Mouse (Mus musculus): Measurements from ENCODE around the gene Vsig2.

The Vsig2 gene

DNA sequence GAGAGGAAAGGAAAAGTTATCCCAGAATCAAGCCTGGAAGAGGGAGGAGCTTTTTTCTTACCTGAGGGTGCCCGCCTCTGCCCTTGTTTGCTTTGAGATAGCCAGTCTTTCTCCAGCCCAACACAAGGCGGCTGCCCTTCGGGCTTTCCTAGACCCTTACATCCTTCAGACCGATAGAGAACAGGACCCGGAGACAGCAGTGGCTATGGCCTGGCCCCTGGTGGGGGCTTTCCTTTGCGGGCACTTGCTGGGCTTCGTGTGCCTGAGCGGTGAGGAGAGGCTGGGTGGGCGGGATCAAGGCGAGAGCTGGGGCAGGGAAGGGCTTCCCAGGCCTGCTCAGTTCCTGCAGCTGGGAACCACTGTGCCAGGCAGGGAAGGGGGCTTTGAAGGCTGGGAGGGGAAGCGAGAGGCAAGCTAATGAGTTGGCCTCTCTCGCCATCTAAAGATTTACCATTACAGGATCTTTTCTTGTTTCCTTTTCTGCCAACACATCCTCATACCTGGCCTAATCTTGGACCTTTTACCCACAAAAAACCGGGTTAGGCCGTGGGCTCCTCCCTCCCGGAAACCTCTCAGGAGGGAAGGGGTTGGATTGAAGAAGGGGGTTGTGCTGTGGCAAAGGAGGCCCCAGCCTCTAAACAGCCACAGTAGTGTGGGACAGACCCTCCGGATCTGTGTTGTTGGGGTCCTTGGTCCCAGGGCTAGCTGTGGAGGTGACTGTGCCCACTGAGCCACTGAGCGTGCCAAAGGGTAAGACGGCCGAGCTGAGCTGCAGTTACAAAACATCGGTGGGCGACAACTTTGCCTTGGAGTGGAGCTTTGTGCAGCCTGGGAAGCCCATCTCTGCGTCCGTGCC lies at the start of gene Vsig2:
Gene Vsig2, plus strand, starts transcription at position 86 of the 856 bp plus-strand sequence.
- no peak for DNase-seq (ENCODE audit: low read depth)

DNA sequence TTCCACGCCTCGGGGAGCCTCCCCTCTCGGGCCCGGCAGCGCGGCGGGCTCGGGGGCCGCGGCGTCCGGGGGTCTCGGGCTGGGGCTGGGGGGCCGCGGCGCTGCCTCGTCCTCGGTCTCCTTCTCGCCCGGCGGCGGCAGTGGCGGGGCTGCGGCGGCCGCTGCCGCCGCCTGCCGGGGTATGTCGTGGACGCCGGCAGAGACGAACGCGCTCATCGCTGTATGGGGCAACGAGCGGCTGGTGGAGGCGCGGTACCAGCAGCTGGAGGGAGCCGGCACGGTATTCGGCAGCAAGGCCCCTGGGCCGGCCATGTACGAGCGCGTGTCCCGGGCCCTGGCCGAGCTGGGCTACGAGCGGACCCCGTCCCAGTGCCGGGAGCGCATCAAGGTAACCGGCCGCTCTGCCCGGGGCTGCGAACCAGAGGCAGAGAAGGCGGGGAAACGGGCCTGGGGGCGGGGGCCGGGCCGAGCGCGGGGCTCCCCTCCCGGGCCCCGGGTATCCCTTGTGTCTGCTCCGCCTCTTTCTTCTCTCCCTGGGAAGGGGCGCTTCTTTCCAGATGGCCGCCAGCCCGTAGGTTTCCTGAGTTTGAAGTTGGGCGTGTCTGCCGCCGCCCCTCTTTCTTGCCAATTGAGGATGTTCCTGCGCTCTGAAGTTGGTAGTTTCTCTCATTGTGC lies 49.5 kb upstream of the Vsig2 start:
- DNase-seq (ENCODE audit: low read depth), result no peak

DNA sequence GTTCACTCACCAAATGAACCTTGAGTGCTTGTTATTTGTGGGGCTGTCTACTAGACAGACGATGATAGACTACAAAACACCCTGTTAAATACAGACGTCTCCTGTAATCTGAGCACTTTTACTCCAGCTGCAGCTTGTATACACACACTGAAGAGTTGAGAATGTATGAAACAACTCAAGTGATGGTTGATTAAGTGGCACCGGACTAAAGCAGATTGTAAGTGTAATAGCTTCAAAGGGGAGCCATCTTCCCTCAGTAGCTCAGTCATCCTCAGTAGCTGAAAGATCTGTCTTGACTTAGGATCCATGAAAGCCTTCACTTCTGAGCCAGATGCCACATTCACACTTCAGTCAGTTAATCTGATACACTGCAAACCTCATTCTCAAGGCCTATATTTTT lies 43.3 kb upstream of the Vsig2 start:
- DNase-seq (ENCODE audit: low read depth), result no peak

DNA sequence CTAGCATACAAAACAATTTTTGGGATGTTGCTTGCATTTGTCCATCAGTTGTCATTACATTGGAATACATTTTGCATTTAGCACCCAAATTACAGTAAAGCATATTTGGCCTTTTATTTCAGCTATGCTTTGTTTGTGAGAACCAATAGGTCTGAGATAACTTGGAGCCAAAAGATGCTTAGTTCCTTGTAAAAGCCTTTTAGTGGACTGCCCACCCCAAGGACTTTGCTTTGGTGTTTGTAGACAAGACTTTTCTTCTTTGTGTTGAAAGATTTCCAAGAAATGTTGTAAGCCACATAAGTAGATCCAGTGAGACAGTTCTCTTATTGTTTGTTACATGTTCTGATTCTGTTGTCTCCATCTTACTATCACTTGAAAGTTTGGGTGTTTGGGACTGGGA lies 42.7 kb upstream of the Vsig2 start:
- no peak for DNase-seq (ENCODE audit: low read depth)

DNA sequence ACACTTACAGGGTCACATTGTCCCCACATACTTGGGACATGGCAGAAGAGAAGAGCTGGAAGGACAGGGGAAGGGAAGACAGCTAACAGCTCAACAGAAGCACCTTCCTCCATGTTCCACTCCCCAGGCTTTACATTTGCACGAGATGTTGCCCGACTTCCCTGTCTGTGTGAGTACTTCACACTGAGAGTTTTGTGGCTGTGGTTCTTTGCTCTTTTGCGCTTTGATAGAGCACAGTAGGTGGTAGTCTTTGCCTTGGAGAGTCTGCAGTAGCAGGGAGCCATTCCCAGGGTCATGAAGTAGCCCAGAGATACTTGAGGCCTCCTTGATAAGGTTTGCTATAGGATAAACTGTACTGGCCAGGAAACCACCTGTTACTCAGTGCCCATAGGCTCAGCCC lies 38.9 kb upstream of the Vsig2 start:
- no peak for DNase-seq (ENCODE audit: low read depth)

DNA sequence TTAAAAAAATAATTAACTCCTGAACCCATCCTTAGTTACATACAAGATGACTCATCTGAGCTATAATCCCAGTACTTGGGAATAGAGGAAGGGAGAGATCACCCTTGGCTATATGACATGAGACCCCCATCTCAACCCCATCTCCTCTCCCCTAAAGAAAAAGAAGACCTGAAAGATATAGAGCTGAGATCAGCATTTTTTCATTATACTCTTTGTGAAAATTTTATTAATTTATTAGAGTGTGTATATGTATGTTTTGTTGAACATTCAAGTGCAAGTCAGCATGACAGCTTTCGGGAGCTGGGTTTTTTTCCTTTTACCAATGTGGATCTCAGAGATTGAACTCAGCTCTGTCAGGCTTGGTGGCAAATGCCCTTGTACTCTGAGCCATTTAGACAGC lies 37.9 kb upstream of the Vsig2 start:
- DNase-seq (ENCODE audit: low read depth), result no peak

DNA sequence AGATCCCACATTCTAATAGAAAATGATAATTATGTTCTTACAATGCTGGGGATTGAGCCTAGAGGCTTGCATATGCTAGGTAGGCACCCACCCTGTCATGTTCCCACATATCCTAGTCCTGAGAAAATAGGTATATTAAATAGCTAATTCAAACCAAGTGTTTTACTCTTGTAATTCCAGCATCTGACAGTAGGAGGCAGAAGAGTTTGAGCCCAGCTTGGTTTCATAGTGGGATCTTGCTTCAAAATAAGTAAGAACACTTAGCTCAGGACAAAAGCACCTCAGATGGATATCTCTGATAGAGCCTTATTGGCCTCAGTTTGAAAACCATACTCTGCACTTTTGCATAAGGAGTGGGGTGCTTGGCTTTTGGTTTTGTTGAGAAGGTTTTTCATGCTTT lies 34.7 kb upstream of the Vsig2 start:
- DNase-seq (ENCODE audit: low read depth), result no peak

DNA sequence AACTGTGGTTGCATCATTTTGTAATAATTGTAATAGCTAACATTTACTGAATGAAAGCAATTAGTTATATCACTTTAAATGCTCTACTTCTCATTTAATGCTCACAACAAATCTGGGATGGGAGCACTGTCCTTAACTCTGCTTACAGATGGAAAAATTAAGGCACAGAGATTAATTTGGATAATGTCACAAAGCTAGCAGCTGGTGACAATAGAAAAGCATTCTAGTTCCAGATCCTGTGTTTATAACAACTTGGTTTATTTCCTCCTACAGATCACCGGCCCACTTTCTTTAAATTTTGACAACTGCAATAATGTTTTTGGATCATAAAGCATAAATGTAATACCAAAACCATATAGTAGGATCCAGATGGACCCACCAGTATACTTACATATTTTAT lies 33.0 kb upstream of the Vsig2 start:
- no peak for DNase-seq (ENCODE audit: low read depth)

DNA sequence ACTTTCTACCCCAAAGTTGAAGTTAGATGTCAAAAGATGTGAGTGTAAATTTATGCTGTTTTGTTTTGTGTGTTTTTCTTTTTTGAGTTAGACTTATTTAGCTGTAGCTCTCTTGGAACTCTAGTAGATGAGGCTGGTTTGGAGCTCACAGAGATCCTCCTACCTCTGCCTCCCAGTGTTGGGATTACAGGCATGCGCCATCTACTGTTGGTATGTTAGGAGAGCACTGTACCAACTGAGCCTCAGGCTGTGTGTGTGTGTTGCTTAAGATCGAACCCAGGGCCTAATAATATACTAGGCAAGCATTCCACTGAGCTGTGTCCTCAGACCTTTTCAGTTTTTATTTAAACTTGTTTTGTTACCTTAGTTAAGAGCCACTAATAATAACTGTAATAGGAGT lies 27.0 kb upstream of the Vsig2 start:
- no peak for DNase-seq (ENCODE audit: low read depth)

DNA sequence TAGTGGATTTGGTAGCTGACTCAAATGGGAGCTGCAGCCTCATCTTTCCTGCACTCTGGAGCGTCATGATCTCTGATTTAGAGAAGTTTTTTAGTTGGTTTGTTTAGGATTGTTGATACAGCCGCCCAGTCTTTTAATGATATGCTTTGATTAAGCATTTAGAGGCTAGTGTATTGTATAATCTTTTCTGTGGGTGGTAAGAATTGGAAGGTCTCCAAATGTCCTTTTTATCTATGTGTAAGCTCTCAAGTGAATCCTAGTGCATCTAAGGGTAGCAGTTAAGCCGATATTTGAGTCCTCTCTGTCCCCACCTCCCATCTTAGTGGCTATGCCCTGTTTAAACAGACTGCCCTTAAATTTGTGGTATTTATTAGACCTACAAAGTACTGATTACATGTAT lies 24.6 kb upstream of the Vsig2 start:
- no peak for DNase-seq (ENCODE audit: low read depth)

DNA sequence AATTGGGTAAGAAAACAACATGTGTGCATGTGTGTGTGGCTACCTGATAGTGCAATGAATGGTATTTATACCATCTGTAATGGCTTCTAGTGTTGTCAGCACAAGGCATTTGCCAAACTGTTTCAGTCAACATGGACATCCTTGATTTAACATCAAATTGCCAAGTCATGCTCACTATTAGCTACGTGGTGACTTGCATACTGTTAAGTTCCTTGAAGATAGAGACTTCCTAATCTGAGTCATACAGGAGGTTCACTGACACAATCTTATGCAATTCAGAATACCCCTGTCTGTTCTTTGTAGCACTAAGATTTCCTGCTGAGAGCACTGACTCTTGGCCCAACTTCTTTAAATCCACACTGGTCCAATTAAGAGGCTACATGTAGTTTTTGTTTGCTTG lies 21.6 kb upstream of the Vsig2 start:
- DNase-seq (ENCODE audit: low read depth), result peak; percentile 7

DNA sequence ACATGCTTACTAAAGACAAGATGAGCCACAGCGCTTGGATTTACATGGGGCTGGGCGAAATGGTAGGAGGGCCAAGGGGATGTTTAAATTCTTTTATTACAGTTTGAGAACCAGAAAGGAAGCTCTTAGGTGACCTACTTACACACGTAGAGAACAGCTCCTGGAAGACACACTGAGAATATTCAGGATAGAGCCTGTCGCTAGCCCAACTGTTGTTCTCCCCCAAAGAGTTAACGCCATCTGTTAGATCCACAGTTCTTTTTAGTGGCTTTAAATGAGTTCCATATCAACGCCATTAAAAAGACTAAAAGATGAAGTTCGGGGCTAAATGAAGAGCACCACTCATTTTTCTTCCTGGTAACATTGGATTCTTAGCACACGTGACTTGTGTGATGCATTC lies 20.1 kb upstream of the Vsig2 start:
- DNase-seq (ENCODE audit: low read depth), result no peak

DNA sequence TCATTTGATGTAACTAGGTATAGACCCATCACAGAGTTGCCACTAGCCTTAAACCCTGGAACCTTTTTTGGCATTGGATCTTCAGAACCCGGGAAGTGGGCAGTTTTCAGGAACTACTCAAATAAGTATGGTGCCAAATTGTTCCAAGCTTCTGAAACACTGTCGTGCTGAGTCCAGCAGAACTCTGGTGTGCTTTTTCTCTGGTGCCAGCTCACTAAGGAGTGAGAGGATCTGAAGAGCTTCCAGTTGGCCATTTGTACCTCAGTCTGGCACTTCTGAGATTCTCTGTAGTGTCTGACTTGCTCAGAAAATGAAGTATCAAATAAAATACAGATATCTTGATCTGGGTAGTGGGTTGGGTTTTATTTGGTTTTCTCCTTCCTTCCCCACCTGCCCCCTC lies 19.1 kb upstream of the Vsig2 start:
- no peak for DNase-seq (ENCODE audit: low read depth)

DNA sequence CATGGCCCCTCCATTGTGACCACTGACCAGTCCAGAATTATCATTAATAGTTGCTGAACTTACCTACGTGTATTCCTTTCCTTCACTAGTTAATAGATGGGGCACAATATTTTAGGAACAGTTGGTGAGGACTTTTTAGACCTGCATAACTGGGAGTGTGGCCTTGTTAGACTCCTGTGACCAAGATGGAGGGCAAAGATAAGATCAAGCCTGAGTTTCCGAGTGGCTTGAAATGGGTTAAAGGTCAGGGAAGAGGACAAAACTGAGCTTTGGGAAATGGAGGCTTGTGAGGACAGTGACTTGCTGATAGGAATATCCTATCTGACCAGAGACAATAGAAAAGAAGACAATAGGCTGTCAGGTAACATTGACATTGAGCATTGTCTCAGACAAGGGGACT lies 13.6 kb upstream of the Vsig2 start:
- no peak for DNase-seq (ENCODE audit: low read depth)

DNA sequence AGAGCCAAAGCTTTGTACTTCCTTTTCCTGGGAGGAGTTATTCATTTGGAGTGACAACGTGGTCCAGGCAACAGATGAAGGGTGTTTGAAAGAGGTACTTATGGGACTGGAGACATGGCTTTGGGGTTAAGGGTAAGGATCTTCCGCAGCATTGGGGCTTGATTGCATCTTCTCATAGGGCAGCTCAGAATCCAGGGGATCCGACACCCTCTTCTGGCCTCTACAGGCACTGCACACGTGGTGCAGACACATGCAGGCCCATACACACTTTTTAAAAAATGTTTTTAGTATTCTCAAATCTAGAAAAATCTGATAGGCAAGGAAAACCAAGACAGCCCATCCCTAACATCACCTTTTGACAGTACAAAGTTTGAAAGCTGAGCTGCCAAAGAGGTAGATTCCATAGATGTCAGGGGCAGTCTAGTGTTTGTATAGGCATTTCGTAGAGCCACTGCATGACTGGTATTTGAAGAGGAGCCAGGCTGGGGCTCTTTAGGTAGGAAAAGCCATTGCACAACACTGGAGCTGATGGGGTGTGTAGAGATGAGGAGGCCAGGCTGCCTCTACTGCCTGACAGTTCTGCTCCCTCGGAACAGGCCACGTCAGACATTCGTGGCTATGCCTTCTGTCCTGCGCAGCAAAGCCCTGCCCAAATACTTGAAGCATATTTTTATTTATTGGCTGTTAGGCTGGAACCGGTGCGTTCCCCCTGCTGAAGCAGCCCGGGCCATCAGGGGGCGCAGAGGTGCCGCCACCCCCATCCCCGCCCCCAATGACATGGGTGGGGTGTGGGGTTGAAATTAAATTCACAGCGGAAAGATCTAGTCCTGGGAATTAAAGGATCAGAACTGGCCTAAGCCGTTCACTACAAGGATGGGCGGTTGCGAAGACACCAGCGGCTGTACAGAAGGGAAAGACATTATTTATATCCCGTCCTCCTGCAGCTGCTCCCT lies 12.3 kb upstream of the Vsig2 start:
- no peak for DNase-seq (ENCODE audit: low read depth)

DNA sequence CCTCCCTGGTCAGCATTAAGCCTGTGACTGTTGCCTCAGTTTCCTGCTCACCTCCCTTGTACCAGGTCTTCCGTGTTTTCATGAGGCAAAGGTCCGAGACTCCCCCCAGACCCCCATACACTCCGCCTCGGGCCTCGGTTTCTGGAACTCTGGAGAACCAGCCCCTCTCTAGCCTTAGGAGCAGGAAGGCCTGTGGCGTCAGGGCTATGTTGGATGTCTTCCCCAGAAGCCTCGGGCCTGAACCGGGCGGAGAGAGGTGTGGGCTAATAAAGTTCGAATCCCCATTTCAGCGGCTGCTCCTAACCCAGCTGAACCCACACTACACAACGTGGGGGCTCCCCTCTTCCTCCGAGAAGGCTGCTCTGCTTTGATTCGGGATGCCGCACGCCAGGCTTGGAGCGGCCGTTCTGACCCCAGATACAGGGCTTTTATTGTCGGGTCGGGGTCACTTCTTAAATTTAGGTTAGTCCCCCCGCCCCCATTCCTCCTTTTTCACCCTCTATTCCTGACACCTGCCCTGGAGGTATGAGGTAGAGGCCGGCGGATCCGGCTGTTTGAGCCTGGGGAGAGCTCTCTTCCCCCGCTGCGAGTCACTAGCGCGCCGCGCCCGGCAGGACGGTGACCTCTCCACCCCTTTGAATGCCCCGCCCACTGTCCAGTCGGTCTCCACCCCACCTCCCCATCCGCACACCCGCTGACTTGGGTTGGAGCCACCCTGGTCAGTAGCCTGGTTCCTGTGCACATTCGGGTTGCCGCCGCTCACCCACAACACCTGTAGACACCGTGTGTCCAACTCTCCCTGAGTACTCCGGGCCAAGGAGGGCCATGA lies 11.4 kb upstream of the Vsig2 start, which contains the start of gene Esam:
Gene Esam, plus strand, starts transcription at position 683 of the 829 bp plus-strand sequence.
- no peak for DNase-seq (ENCODE audit: low read depth)

DNA sequence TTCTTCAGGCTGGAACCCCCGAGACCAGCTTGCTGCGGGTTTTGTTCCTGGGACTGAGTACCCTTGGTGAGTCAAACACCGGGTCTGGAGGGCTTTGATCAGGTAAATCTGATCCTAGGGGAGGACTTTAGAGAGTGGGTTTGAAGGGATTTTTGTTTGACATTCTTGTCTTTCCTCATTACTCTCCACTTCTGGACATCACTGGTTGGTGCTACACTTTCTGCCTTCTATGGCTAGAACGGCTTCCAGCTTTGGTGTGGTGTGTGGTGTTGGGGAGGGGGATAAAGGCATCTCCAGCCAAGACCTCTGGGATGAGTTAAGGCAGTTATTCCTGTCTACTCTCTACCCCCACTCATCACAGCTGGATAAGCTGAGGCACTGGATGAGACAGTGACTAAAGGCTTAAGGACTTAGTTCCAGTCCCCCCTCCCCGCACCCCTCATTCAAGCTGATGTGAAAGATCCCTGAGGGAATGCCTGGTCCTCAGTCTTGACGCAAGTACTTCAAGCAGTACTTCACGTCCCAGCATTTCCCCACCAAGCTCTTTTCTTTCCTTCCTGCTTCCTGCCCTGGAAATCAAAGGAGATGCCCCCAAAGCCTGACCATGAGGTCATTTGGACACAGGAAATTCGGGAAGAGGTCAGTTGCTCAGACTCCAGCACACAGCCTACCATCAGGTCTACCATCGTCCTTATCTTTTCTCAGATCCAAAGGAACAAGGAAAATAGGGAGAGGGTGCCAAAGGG lies 10.7 kb upstream of the Vsig2 start:
- DNase-seq (ENCODE audit: low read depth), result no peak

DNA sequence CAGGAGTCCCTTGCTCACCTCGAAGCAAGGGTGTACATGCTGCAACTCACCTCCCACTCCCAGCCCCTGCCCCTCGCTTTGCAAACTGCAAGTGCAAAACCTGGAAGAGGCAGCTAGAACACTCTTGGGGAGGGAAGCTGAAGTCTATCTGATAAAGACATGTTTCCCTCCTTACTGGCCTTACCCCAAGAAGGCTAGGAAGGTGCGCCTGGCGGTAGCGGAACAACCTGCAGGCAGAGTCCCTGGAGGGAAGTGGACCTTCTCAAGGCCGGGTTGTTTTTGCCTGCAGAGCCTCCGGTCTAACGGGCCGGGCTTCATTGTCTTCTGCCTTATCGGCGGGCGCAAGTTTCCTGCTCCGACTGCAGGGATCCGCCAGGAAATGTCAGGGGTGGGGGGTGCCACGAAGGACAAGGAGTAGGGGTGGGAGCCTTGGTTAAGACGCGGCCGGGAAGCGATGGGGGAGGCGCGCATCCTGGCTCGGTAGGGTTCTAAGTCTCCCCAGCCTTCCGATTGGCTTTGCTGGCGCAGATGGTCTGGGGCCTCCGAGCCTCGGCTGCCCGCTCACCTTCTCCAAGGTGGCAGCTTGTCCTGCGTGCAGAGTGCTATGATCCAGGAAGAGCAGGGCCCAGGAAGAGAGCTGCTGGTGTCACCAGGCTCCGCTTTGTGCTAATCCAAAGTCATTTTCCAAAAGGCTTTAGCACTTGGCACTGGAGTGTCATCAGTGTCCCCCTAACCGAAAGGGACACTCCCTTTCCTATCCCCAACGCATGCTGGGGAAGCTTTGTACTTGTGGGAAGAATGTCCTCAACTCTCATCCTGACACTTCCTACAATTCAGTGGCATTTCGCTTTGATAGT lies 8.8 kb upstream of the Vsig2 start:
- no peak for DNase-seq (ENCODE audit: low read depth)

DNA sequence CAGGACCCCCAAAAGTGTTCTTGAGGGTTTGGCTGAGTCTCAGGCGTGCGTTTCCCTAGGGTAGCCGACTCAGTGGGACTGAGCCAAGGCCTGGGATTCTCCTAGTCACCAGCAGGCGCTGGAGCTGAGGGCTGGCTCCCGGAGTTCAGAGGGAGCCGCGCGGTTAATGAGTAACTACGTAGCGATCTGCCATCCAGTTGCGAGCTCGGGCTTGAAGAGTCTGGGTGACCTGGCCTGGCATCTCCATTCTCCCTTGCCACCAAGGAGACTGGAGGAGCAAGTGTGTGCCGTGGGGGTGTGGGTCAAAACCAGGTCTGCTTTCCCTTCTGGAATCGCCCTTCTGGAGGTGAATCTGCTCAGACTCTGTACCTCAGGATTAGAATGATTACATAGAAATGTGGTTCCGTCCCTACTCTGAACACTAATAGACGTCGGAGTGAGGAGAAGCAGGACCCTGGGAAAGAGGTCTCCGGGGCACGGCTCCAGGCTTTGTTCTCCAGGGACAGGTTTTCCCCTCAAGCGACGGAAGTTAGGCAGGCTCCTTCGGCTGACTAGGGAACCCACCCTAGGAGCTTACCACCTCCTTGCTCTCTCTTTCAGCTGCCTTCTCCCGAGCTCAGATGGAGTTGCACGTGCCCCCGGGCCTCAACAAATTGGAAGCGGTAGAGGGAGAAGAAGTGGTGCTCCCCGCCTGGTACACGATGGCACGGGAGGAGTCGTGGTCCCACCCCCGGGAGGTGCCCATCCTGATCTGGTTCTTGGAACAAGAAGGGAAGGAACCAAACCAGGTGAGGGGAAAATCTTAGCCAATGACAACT lies 8.0 kb upstream of the Vsig2 start:
- no peak for DNase-seq (ENCODE audit: low read depth)
